Mouse (Mus musculus): Measurements from ENCODE around the gene Svop.

Gene Svop

GRCm38 (mm10) chr5:114091057-114091807 lies at the start of gene Svop:
Svop (minus strand) TSS chr5:114091570.
- peak; percentile 74 for ATAC-seq (ENCODE audit: low TSS enrichment)

- ATAC-seq (ENCODE audit: low TSS enrichment), result peak; percentile 85
Measured at GRCm38 (mm10) chr5:114139175-114139574, 47.8 kb upstream of the Svop start.

GRCm38 (mm10) chr5:114138277-114139164 lies 47.2 kb upstream of the Svop start:
- ATAC-seq (ENCODE audit: low TSS enrichment), result no peak

DNA sequence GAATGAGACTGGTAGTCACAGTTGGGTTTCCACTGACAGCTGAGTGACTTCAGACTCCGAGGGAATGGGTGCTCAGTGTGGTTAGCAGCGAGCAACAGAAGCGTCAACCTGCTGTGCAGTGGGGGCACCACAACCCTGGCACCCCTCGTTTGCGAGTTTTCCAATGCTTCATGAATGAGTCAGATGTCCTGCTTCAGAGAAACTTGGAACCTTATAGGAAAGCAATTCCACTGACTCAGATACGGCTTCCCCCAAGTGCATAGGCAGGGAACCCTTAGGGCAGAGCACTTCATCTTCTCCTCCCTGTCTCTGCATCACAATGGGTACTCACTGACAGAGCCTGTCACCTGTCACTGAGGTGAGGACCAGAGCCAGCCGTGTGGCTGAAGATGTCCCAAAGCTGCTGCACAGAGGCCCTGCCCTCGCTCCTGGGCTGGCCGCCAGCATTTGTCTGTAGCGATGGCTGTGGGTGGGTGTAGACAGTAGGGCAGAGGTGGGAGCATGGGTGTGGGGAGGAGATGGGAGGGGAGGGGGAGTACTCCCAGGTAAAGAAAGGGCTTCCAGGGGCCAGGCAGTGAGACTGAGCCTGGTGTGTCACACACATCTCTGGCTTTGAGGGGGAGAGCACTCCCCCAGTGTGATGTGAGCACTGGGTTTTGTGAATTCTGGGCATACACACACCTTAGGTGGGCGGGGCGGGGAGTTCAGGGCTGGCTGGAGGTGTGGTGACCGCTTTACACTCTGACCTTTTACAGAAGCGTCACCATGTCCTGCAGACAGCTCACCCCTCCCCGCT lies 46.3 kb upstream of the Svop start:
- ATAC-seq (ENCODE audit: low TSS enrichment), result no peak

- no peak for ATAC-seq (ENCODE audit: low TSS enrichment)
Measured at GRCm38 (mm10) chr5:114135516-114135915, 44.1 kb upstream of the Svop start.

DNA sequence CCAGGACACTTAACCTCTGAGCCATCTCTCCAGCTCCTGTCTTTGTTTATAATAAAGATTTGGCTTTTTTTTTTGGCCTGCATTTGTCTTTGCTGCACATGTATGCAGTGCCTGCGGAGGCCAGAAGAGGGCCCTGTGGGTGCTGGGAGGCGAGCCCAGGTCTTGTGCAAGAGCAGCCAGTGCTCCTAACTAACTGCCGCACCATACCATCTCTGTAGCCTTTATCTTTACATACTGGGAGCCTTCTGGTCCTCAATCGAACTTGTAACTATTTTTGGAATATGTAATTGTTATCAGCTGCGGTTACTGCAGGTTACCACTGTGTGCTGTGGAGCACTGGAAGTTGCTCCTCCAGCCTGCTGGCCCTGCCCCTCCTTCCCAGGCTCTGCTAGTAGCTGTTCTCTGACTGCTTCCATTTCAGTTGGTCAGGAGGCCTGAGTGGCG lies 42.7 kb upstream of the Svop start:
- ATAC-seq (ENCODE audit: low TSS enrichment), result no peak

GRCm38 (mm10) chr5:114132841-114133240 lies 41.5 kb upstream of the Svop start:
- ATAC-seq (ENCODE audit: low TSS enrichment), result no peak

GRCm38 (mm10) chr5:114131521-114131840 lies 40.1 kb upstream of the Svop start:
- ATAC-seq (ENCODE audit: low TSS enrichment), result no peak

DNA sequence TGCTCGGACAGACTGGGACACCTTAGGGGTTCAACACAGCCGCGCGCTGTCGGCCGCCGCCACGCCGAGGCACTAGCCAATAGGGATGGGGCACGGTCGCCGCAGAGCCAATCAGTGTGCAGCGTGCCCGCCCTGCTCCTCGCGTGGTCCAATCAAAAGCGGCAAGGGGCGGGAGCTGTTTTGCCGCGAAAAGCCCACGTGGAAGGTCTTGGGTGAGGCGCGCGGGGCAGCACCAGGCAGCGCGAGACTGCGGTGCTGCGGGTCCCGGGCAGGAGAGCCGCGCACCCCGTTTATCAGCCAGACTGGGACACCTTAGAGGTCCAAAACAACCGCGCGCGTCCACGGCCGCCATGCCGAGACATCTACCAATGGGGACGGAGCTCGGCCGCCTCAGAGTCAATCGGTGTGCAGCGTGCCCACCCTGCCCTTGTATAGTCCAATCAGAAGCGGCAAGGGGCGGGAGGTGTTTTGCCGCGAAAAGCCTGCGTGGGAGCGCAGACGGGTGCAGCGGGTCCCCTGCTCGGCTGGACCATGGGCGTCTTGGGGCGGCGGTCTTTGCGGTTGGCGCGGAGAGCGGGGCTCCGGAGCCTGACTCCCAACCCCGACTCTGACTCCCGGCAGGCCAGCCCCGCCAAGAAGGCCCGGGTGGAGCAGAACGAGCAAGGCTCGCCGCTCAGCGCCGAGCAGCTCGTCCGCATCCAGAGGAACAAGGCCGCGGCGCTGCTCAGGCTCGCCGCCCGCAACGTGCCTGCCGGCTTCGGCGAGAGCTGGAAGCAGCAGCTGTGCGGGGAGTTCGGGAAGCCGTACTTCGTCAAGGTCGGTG lies 39.5 kb upstream of the Svop start:
- peak; percentile 93 for ATAC-seq (ENCODE audit: low TSS enrichment)

DNA sequence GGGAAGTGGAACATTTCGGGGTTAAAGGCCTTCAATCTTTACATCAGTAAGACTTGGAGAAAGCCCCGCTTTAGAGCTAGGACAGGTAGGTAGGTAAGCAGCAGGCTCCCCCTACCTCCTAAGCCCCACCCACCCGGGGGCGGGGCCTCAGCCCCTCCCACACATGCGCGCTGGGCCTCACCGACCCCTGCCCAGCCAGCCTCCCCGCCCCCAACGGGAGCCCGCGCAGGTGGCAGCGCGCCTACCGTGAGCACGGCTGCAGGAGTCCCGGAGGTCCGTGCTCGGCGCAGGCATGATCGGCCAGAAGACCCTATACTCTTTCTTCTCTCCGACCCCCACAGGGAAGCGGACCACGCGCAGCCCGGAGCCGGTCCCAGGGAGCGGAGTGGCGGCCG lies 38.8 kb upstream of the Svop start, which contains the start of gene Ung:
Gene Ung (plus strand): TSS at position 176 of the 395 bp plus-strand sequence.
- ATAC-seq (ENCODE audit: low TSS enrichment), result no peak

- no peak for ATAC-seq (ENCODE audit: low TSS enrichment)
Measured at GRCm38 (mm10) chr5:114129550-114130210, 38.3 kb upstream of the Svop start.

DNA sequence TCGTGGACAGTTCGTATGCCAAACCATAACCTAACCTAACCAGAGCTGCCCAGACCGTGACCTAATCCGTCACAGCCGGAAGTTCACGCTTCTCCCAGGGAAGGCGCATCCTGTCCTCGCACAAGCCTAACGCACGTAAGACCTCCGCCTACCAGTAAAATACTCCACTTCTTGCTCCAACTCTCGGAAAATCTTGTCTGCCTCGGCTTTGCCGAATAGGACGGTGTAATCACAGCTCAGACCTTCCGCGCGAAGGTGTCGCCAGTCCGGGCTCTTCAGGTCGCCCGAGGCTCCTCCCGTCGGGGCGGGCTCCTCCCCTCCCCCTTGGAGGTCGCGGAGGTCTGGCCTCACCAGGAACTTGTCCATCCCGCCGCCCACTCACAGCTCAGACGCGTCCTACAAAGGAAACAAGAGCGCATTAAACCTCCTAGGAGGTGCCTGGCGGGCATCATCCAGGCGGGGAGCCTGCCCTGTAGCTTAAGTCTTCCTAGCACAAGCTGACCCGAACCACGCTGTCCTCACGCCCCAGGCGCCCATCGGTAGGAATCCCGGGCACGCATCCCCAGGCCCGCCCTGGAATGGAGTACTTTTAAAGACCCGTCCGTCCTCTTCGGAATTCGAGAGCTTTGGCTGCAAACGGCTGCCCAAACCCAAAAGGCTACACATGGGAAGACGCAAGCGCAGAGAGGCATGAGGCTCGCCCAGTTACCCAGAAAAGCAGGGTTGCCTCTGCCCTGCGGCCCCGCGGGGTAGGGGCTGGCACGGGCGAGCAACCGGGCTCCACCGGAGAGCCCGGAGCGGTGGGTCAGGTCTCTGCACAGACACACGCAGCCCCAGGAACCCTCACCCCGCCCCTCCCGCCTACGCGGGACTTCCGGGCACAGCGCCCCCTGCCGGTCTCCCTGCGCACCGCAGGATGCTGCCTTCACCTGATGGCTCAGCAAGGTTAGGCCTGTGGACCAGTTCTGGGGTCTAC lies 36.3 kb upstream of the Svop start, which contains the start of gene Alkbh2:
Gene Alkbh2 (minus strand): TSS at position 845 of the 976 bp plus-strand sequence.
- peak; percentile 28; the same call in 1 of the 2 replicates for ATAC-seq (ENCODE audit: low TSS enrichment)

GRCm38 (mm10) chr5:114126499-114127244 lies 35.3 kb upstream of the Svop start:
- no peak for ATAC-seq (ENCODE audit: low TSS enrichment)

GRCm38 (mm10) chr5:114126008-114126407 lies 34.6 kb upstream of the Svop start:
- no peak for ATAC-seq (ENCODE audit: low TSS enrichment)

- ATAC-seq (ENCODE audit: low TSS enrichment), result peak; percentile 74
Measured at GRCm38 (mm10) chr5:114119806-114120205, 28.4 kb upstream of the Svop start.

- ATAC-seq (ENCODE audit: low TSS enrichment), result no peak
Measured at GRCm38 (mm10) chr5:114116586-114116985, 25.2 kb upstream of the Svop start.

DNA sequence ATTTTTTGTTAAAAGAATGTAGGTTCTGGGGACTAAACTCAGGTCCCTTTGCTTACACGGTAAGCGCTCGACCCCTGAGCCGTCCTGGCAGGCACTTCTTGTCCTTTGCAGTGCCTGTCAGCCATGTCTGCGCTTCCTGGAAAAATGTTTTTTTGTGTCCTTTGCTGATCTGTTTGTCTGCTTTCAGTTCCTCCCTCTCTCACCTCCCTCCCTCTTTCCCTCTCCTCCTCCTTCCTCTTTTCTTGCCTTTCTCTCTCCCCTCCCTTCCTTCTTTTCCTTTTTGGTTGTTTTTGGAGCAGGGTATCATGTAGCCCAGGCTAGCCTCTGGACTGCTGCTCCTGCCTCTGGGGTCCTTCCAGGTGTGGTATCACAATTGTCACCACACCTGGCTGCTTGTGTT lies 23.7 kb upstream of the Svop start:
- ATAC-seq (ENCODE audit: low TSS enrichment), result no peak

- ATAC-seq (ENCODE audit: low TSS enrichment), result no peak
Measured at GRCm38 (mm10) chr5:114113334-114113733, 22.0 kb upstream of the Svop start.

All from frontal cortex, adult (tissue).